Comparison of ENCODE assay signal across 20 mouse cellular contexts in genomic region chr10:25401356-25401755, GRCm38 (mm10). TPM values are rescaled to one million over a fixed set of nuclear protein-coding genes. Genes with fewer than 3 reads are reported as not detected.
DNase-seq lines count a peak whose midpoint lies in the region; ATAC-seq and TF ChIP-seq lines count a peak whose summit lies in the region.
"Had no signal": no experiment of that assay in that cellular context is flagged by ENCODE, and none has a peak within 500 bp of the region (broad histone marks: within the 10 kb centered on the region; RNA-seq: fewer than 3 reads in every experiment).

No protein-coding gene starts in this region.

- no peaks in the 10 kb centered on the region for H3K9me3 ChIP-seq in heart, embryonic 13.5 days
- no peaks in the 10 kb centered on the region for H3K9me3 ChIP-seq in heart, postnatal 0 days (replicated peaks; ENCODE audit: control insufficient read depth, low read length)
- no peaks in the 10 kb centered on the region for H3K9me3 ChIP-seq in heart, embryonic 11.5 days (replicated peaks; ENCODE audit: control insufficient read depth, low read length)
- H3K9me3 ChIP-seq: embryonic facial prominence, embryonic 15.5 days; forebrain, embryonic 10.5 days; forebrain, embryonic 15.5 days; hindbrain, embryonic 13.5 days had no signal

- WGBS in heart, embryonic 13.5 days: 64% methylated on average over 2 of the region's 2 CpGs
- 60% methylated on average over 2 of the region's 2 CpGs for WGBS in heart, postnatal 0 days
- WGBS in heart, embryonic 11.5 days (ENCODE audit: insufficient replicate concordance): 69% methylated on average over 2 of the region's 2 CpGs

- H3K4me2 ChIP-seq in heart, embryonic 13.5 days: no peak overlapping the region
- H3K4me2 ChIP-seq in heart, postnatal 0 days (ENCODE audit: low read depth, low read length): no peak overlapping the region
- H3K4me2 ChIP-seq in heart, embryonic 11.5 days: no peak overlapping the region
- H3K4me2 ChIP-seq: embryonic facial prominence, embryonic 15.5 days; forebrain, embryonic 15.5 days; hindbrain, embryonic 13.5 days had no signal

- no peak overlapping the region for H3K9ac ChIP-seq in heart, embryonic 13.5 days
- H3K9ac ChIP-seq in heart, postnatal 0 days (replicated peaks; ENCODE audit: low read depth, low read length): no peak overlapping the region
- H3K9ac ChIP-seq in heart, embryonic 11.5 days (ENCODE audit: low read depth, low read length): no peak overlapping the region
- H3K9ac ChIP-seq: embryonic facial prominence, embryonic 15.5 days; forebrain, embryonic 15.5 days; hindbrain, embryonic 13.5 days had no signal

- H3K4me1 ChIP-seq in heart, embryonic 13.5 days: peaks cover 68% of the 10 kb centered on the region
- peaks cover 18% of the 10 kb centered on the region for H3K4me1 ChIP-seq in heart, postnatal 0 days (ENCODE audit: control insufficient read depth, insufficient read depth)
- peaks cover 45% of the 10 kb centered on the region for H3K4me1 ChIP-seq in heart, embryonic 11.5 days (ENCODE audit: control insufficient read depth, insufficient read depth, low read length)
- H3K4me1 ChIP-seq: hindbrain, embryonic 13.5 days had no signal

- H3K27me3 ChIP-seq in heart, embryonic 13.5 days (replicated peaks): no peaks in the 10 kb centered on the region
- H3K27me3 ChIP-seq in heart, postnatal 0 days (ENCODE audit: control insufficient read depth, insufficient read depth, low read length): no peaks in the 10 kb centered on the region
- H3K27me3 ChIP-seq in heart, embryonic 11.5 days (ENCODE audit: control insufficient read depth, insufficient read depth, low read length): no peaks in the 10 kb centered on the region
- H3K27me3 ChIP-seq: embryonic facial prominence, embryonic 15.5 days; forebrain, embryonic 15.5 days; hindbrain, embryonic 13.5 days had no signal

- DNase-seq in heart, adult 9 months (ENCODE audit: low spot score in 2 of 2): no peak
- DNase-seq in heart, postnatal 0 days (ENCODE audit: low spot score): peak; percentile 44
- peak; percentile 15 for DNase-seq in MEL-GATA-1-ER (ENCODE audit: extremely low read depth, low read depth)
- no peak for DNase-seq in liver
- DNase-seq: adrenal gland, adult 2 months; adrenal gland, postnatal 25 days; cerebellum, adult 8-10 months; cerebellum, postnatal 14 days; embryo, embryonic 11 days; gastrocnemius, postnatal 36 days; heart, adult 18-20 months; kidney, adult 11 months had no signal

- no peak overlapping the region for H3K4me3 ChIP-seq in heart, embryonic 13.5 days
- H3K4me3 ChIP-seq in heart, postnatal 0 days (ENCODE audit: low read depth, low read length): no peak overlapping the region
- H3K4me3 ChIP-seq in heart, embryonic 11.5 days (ENCODE audit: low read depth, low read length): no peak overlapping the region
- H3K4me3 ChIP-seq: embryonic facial prominence, embryonic 15.5 days; erythroblast, embryonic 14.5 days; forebrain, embryonic 10.5 days; forebrain, embryonic 15.5 days; hindbrain, embryonic 13.5 days had no signal

- H3K36me3 ChIP-seq in heart, embryonic 13.5 days: no peaks in the 10 kb centered on the region
- no peaks in the 10 kb centered on the region for H3K36me3 ChIP-seq in heart, postnatal 0 days (replicated peaks; ENCODE audit: control insufficient read depth, insufficient read depth, low read length)
- no peaks in the 10 kb centered on the region for H3K36me3 ChIP-seq in heart, embryonic 11.5 days (ENCODE audit: control insufficient read depth, insufficient read depth, low read length)
- H3K36me3 ChIP-seq: embryonic facial prominence, embryonic 15.5 days; forebrain, embryonic 10.5 days; forebrain, embryonic 15.5 days; hindbrain, embryonic 13.5 days had no signal

- no peak for TF ChIP-seq CTCF in heart, postnatal 0 days (IDR thresholded peaks at IDR 0.05; ENCODE audit: low read depth)

- no peak for TF ChIP-seq EP300 in heart, postnatal 0 days (IDR thresholded peaks at IDR 0.05; ENCODE audit: low read depth)

- 0 out of 2 replicates have a peak overlapping the region, but pooled peaks have one; percentile 5 for H3K27ac ChIP-seq in heart, embryonic 13.5 days (replicated peaks)
- H3K27ac ChIP-seq in heart, postnatal 0 days (ENCODE audit: low read depth): no peak overlapping the region
- H3K27ac ChIP-seq in heart, embryonic 11.5 days (ENCODE audit: low read depth, low read length): no peak overlapping the region
- H3K27ac ChIP-seq: embryonic facial prominence, embryonic 15.5 days; forebrain, embryonic 10.5 days; forebrain, embryonic 15.5 days; hindbrain, embryonic 13.5 days; hindbrain, postnatal 0 days had no signal

- ATAC-seq in heart, embryonic 13.5 days (ENCODE audit: extremely low read depth, insufficient number of reproducible peaks, low FRiP score, low TSS enrichment): no peak
- ATAC-seq in heart, postnatal 0 days (ENCODE audit: insufficient read depth, low read depth): peak; percentile 51; the same call in 1 of the 2 replicates
- ATAC-seq in heart, embryonic 11.5 days (replicated peaks; ENCODE audit: insufficient number of reproducible peaks, low FRiP score, low TSS enrichment): no peak
- ATAC-seq: forebrain, embryonic 15.5 days; hindbrain, postnatal 0 days had no signal

RNA-seq across cellular contexts. Expression of gene Epb41l2, which starts 41.8 kb away (rescaled TPM):
- polyA plus RNA-seq in heart, embryonic 13.5 days (2015; fragmentation: Nextera tagmentation; extraction: Ambion mirVana): 42.9 and 45.8 TPM in 2 replicates
- total RNA-seq in heart, postnatal 0 days (2014; rRNA removed; ENCODE audit: low replicate concordance): 34.6 and 50.1 TPM in 2 replicates
- polyA plus RNA-seq in heart, postnatal 0 days (2015; fragmentation: Nextera tagmentation; extraction: Ambion mirVana): 21.6 and 25.5 TPM in 2 replicates
- polyA plus RNA-seq in heart, embryonic 11.5 days (2014; fragmentation: Nextera tagmentation; extraction: Ambion mirVana): 51.5 and 54.2 TPM in 2 replicates

Comparison
In these comparisons a context has a peak if more than half of its experiments do, and no peak if none do; other contexts are left out.
1. DNase-seq: peak in heart, postnatal 0 days (single experiment) and MEL-GATA-1-ER (single experiment); none in heart, adult 9 months (0 of 2) and liver (single experiment).